Mouse (Mus musculus): ENCODE measurements around the gene Gm6465. TPM values are rescaled to one million over a fixed set of nuclear protein-coding genes. Genes with fewer than 3 reads are reported as not detected.
"Not testable (repeated sequence)": the region's sequence is repeated elsewhere in the genome, so short reads cannot be mapped to it uniquely, and the experiment has no call there.

Gm6465 gene
- polyA plus RNA-seq (2011; ENCODE audit: insufficient read depth, insufficient read length, low replicate concordance, missing spikeins), result not detected in 2 replicates

- H3K4me3 ChIP-seq (replicated peaks; ENCODE audit: control insufficient read depth, low read depth, low read length); H3K27ac ChIP-seq (ENCODE audit: control insufficient read depth, insufficient read depth, low read depth, low read length, poor library complexity); H3K4me1 ChIP-seq (ENCODE audit: control insufficient read depth, insufficient read depth, low read length): not testable (repeated sequence)
- WGBS, result 70% methylated on average over 2 of the region's 2 CpGs
These were observed at the start of gene Gm6465 for GRCm38 (mm10) chr5:11845239-11845638. TSS of gene Gm6465 (plus strand) at chr5:11845539.

GRCm38 (mm10) chr5:11845824-11846223, 485 bp downstream of the Gm6465 start:
- not testable (repeated sequence) for H3K27ac ChIP-seq (ENCODE audit: control insufficient read depth, insufficient read depth, low read depth, low read length, poor library complexity); H3K4me1 ChIP-seq (ENCODE audit: control insufficient read depth, insufficient read depth, low read length); H3K4me3 ChIP-seq (replicated peaks; ENCODE audit: control insufficient read depth, low read depth, low read length)
- WGBS, result 53% methylated on average over 1 of the region's 1 CpGs

GRCm38 (mm10) chr5:11857909-11858308, 12.6 kb downstream of the Gm6465 start:
- H3K4me3 ChIP-seq (replicated peaks; ENCODE audit: control insufficient read depth, low read depth, low read length); H3K27ac ChIP-seq (ENCODE audit: control insufficient read depth, insufficient read depth, low read depth, low read length, poor library complexity); H3K4me1 ChIP-seq (ENCODE audit: control insufficient read depth, insufficient read depth, low read length): not testable (repeated sequence)

Other genes starting within 250 kb of the Gm6465 start
- gene Gm8922, start 163.6 kb upstream of the Gm6465 start, polyA plus RNA-seq (2011; ENCODE audit: insufficient read depth, insufficient read length, low replicate concordance, missing spikeins), result not detected in 2 replicates
- not detected in 2 replicates for gene Gm8926, start 75.0 kb upstream of the Gm6465 start, polyA plus RNA-seq (2011; ENCODE audit: insufficient read depth, insufficient read length, low replicate concordance, missing spikeins)
- not detected in 2 replicates for gene 4933402N22Rik, start 72.5 kb downstream of the Gm6465 start, polyA plus RNA-seq (2011; ENCODE audit: insufficient read depth, insufficient read length, low replicate concordance, missing spikeins)